Mouse (Mus musculus) testis, adult 2 months (tissue): ENCODE measurements around the gene Lctl. TPM values are rescaled to one million over a fixed set of nuclear protein-coding genes. Genes with fewer than 3 reads are reported as not detected.
A peak's percentile ranks its signal among the peaks of the same experiment; 100 is the strongest.

Source experiments
- H3K27ac ChIP-seq: fragments of 200-500 bp; 2 replicates; pipeline ENCODE4 v1.5.1; 2012; ENCODE audit warnings: low read depth, low read length; ENCODE audit not compliant: control insufficient read depth, insufficient read depth
- H3K27me3 ChIP-seq: fragments of 200-500 bp; 2 replicates; pipeline ENCODE4 v1.6.1; 2012; ENCODE audit warnings: mild to moderate bottlenecking, low read length, moderate library complexity; ENCODE audit not compliant: control insufficient read depth, insufficient read depth
- H3K36me3 ChIP-seq: fragments of 200-500 bp; 2 replicates; pipeline ENCODE4 v1.6.1; 2012; ENCODE audit warnings: mild to moderate bottlenecking, low read length; ENCODE audit not compliant: control insufficient read depth, insufficient read depth
- H3K4me1 ChIP-seq: fragments of 200-500 bp; 2 replicates; pipeline ENCODE4 v1.6.1; 2012; ENCODE audit warnings: low read length; ENCODE audit not compliant: control insufficient read depth, insufficient read depth
- H3K4me3 ChIP-seq: fragments of 200-500 bp; 2 replicates; pipeline ENCODE4 v1.5.1; 2012; ENCODE audit warnings: low read depth, mild to moderate bottlenecking, low read length, moderate library complexity, mixed read lengths; ENCODE audit not compliant: control insufficient read depth
- CTCF ChIP-seq: fragments of 200-500 bp; IDR thresholded peaks from 2 replicates; pipeline ENCODE4 v1.5.1; 2012; ENCODE audit warnings: low read depth, mild to moderate bottlenecking, inconsistent platforms, low read length, moderate library complexity; ENCODE audit not compliant: control insufficient read depth, insufficient read depth, insufficient replicate concordance
- POLR2A ChIP-seq: fragments of 200-500 bp; IDR thresholded peaks from 2 replicates; pipeline ENCODE4 v1.6.1; 2012; ENCODE audit warnings: low read depth, mild to moderate bottlenecking, inconsistent platforms, low read length, moderate library complexity; ENCODE audit not compliant: control insufficient read depth
- polyA plus RNA-seq: library from polyadenylated mRNA; depleted of rRNA; stranded (reverse); fragments of >200 nt; gene quantifications from 2 replicates; pipeline ENCODE4 v1.2.3, GENCODE M21; 2012

The Lctl gene
- polyA plus RNA-seq, 1 experiment, result 0.49 TPM

- H3K27me3 ChIP-seq, result no peaks in the 10 kb centered on the region
- no peaks in the 10 kb centered on the region for H3K4me1 ChIP-seq
- TF ChIP-seq CTCF (no peak), POLR2A (no peak)
- H3K27ac ChIP-seq, result no peak overlapping the region
- no peak overlapping the region for H3K4me3 ChIP-seq
- H3K36me3 ChIP-seq, result no peaks in the 10 kb centered on the region
Measured at GRCm38 (mm10) chr9:64094083-64094482, 22.9 kb upstream of the Lctl start.

DNA sequence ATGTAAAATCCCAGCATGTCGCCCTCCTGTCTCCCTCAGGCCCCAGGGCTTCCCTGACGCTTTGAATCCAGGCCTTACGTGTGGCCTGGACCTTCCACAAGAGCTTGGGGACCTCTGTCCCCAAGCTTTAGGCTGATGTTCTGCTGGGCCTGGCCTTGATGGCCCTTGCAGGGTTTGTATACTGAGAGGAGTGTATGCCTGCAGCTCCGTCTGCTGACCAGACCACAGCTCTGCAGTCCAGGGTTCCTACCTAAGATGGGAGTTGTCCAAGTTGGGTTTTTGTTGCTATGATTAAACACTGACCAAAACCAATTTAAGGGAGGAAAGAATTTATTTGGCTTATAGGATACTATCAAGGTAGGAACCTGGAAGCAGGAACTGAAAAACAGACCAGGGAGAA lies 18.7 kb upstream of the Lctl start:
- no peaks in the 10 kb centered on the region for H3K27me3 ChIP-seq
- H3K36me3 ChIP-seq, result no peaks in the 10 kb centered on the region
- H3K4me3 ChIP-seq, result no peak overlapping the region
- H3K27ac ChIP-seq, result no peak overlapping the region
- H3K4me1 ChIP-seq, result no peaks in the 10 kb centered on the region
- TF ChIP-seq POLR2A (no peak), CTCF (no peak)

GRCm38 (mm10) chr9:64100442-64100841 lies 16.5 kb upstream of the Lctl start:
- Histone ChIP-seq H3K36me3 (no peaks in the 10 kb centered on the region), H3K4me1 (no peaks in the 10 kb centered on the region), H3K4me3 (no peak overlapping the region), H3K27me3 (no peaks in the 10 kb centered on the region), H3K27ac (no peak overlapping the region)
- TF ChIP-seq POLR2A (no peak), CTCF (peak; percentile 78; the same call in 1 of the 2 replicates)

GRCm38 (mm10) chr9:64105301-64105700 lies 11.6 kb upstream of the Lctl start:
- no peaks in the 10 kb centered on the region for H3K36me3 ChIP-seq
- no peak for TF ChIP-seq POLR2A
- H3K4me3 ChIP-seq, result no peak overlapping the region

DNA sequence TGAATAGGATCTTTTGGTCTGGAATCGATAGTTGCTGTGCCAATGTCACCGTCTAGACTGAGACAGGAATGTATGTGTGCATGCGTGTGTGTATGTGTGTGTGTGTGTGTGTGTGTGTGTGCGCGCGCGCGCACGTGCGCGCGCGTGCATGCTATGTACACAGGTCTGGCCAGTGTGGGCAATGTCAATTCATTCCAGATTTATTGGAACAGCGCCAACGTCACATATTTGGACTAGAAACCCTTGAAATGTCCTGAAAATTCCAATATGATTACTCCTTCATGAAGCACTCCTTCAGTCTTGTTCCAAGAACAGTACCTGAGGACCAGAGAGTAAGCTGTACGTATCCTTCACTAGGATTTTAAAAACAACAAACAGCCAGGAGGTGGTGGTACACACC lies 6.4 kb upstream of the Lctl start:
- TF ChIP-seq POLR2A (no peak), CTCF (no peak)
- no peak overlapping the region for H3K27ac ChIP-seq
- H3K27me3 ChIP-seq, result no peaks in the 10 kb centered on the region
- no peaks in the 10 kb centered on the region for H3K36me3 ChIP-seq
- no peaks in the 10 kb centered on the region for H3K4me1 ChIP-seq
- no peak overlapping the region for H3K4me3 ChIP-seq

More at GRCm38 (mm10) chr9:64105301-64105700, 11.6 kb upstream of the Lctl start:
- Histone ChIP-seq H3K4me1 (no peaks in the 10 kb centered on the region), H3K27ac (no peak overlapping the region), H3K27me3 (no peaks in the 10 kb centered on the region)

DNA sequence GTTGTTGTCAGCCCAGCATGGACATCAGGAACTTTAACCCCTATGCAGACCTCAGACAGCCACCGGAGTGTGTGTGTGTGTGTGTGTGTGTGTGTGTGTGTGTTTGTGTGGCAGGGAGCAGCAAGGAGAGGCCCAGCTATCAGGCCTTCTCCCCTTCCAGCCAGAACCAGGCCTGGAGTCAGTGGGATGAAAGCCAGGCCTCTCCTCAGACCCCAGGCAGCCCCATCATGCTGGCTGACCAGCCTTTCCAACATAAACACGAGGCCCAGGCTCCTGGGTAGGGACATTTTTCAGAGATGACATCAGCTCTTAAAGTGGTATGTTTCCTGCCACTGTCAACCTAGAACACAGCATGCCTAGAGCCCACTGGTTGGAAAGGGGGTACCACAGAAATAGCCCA lies 2.3 kb upstream of the Lctl start:
- Histone ChIP-seq H3K4me3 (no peak overlapping the region), H3K4me1 (no peaks in the 10 kb centered on the region), H3K27ac (no peak overlapping the region), H3K36me3 (no peaks in the 10 kb centered on the region), H3K27me3 (no peaks in the 10 kb centered on the region)
- TF ChIP-seq CTCF (no peak), POLR2A (no peak)

- no peak overlapping the region for H3K4me3 ChIP-seq
- H3K27ac ChIP-seq, result no peak overlapping the region
- no peak for TF ChIP-seq POLR2A
- H3K4me1 ChIP-seq, result no peaks in the 10 kb centered on the region; the same call in 1 of the 2 replicates
- no peaks in the 10 kb centered on the region for H3K27me3 ChIP-seq
- no peaks in the 10 kb centered on the region for H3K36me3 ChIP-seq
Measured at GRCm38 (mm10) chr9:64115756-64116155, 1.2 kb upstream of the Lctl start.

DNA sequence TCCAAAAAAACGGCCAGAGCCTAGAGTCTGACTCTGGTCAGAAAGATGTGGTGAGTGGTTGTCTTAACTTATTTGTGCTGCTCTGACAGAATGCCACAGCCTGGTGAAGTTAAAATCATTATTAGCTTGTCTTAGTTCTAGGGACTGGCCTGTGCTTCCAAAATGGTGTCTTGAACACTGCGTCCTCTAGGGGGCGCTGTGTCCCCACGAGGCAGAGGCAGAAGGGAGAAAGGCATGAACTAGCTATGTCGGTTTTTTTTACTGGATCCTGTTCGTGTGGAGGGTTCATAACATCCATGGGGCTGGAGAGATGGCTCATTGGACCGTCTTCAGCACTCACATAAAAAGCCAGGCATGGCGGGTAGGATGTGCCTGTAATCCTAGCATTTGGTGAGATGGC lies 3.0 kb downstream of the Lctl start:
- no peak for TF ChIP-seq POLR2A
- peak; percentile 98 for TF ChIP-seq CTCF
- Histone ChIP-seq H3K36me3 (no peaks in the 10 kb centered on the region), H3K4me3 (peak overlapping the region; percentile 63), H3K27me3 (no peaks in the 10 kb centered on the region), H3K4me1 (no peaks in the 10 kb centered on the region; the same call in 1 of the 2 replicates), H3K27ac (no peak overlapping the region; the same call in 1 of the 2 replicates)
